Mouse (Mus musculus): ENCODE measurements at regions not wholly inside any gene's neighbourhood (a gene's known extent, or its start where the extent isn't known, plus 50 kb on each side); places are given as distances from the start of the nearest gene placed in this dataset.

- TF ChIP-seq POLR2A (IDR thresholded peaks at IDR 0.05; ENCODE audit: low read depth, low read length) (no peak), CTCF (IDR thresholded peaks at IDR 0.05; ENCODE audit: extremely low read depth, insufficient read depth, insufficient read length, insufficient replicate concordance) (no peak)
Observed at GRCm38 (mm10) chr14:76332336-76332703, 82.4 kb upstream of the Tsc22d1 start.
